Mouse (Mus musculus): ENCODE measurements around the gene Mei1. TPM values are rescaled to one million over a fixed set of nuclear protein-coding genes. Genes with fewer than 3 reads are reported as not detected.
A peak's percentile ranks its signal among the peaks of the same experiment; 100 is the strongest.
"Not testable (repeated sequence)": the region's sequence is repeated elsewhere in the genome, so short reads cannot be mapped to it uniquely, and the experiment has no call there.

Gene Mei1
- polyA plus RNA-seq, 1 experiment from 2014 or later = 0.09 TPM

GRCm38 (mm10) chr15:82091061-82091460, 21.3 kb downstream of the Mei1 start:
- Histone ChIP-seq H3K36me3 (no peaks in the 10 kb centered on the region), H3K27ac (no peak overlapping the region), H3K9ac (no peak overlapping the region), H3K4me1 (no peaks in the 10 kb centered on the region), H3K4me3 (no peak overlapping the region), H3K27me3 (no peaks in the 10 kb centered on the region), H3K9me3 (no peaks in the 10 kb centered on the region), H3K4me2 (replicated peaks) (no peak overlapping the region)
- 74% methylated on average over 7 of the region's 7 CpGs for WGBS
- ATAC-seq (ENCODE audit: insufficient number of reproducible peaks, insufficient read depth, low FRiP score, low TSS enrichment) = no peak

GRCm38 (mm10) chr15:82106953-82107555, 37.3 kb downstream of the Mei1 start:
- WGBS = 20% methylated on average over 8 of the region's 8 CpGs
- H3K4me2 ChIP-seq (replicated peaks) = no peak overlapping the region
- H3K9ac ChIP-seq = no peak overlapping the region
- no peak overlapping the region for H3K4me3 ChIP-seq
- no peak for ATAC-seq (ENCODE audit: insufficient number of reproducible peaks, insufficient read depth, low FRiP score, low TSS enrichment)
- no peaks in the 10 kb centered on the region for H3K27me3 ChIP-seq
- H3K4me1 ChIP-seq = no peaks in the 10 kb centered on the region
- H3K27ac ChIP-seq = no peak overlapping the region
- H3K9me3 ChIP-seq = no peaks in the 10 kb centered on the region
- no peaks in the 10 kb centered on the region for H3K36me3 ChIP-seq

- H3K27me3 ChIP-seq = no peaks in the 10 kb centered on the region
- H3K36me3 ChIP-seq = no peaks in the 10 kb centered on the region
- H3K4me1 ChIP-seq = no peaks in the 10 kb centered on the region
- H3K27ac ChIP-seq = no peak overlapping the region
- ATAC-seq (ENCODE audit: insufficient number of reproducible peaks, insufficient read depth, low FRiP score, low TSS enrichment) = no peak
- no peaks in the 10 kb centered on the region for H3K9me3 ChIP-seq
- H3K9ac ChIP-seq = no peak overlapping the region
- H3K4me2 ChIP-seq (replicated peaks) = no peak overlapping the region
- WGBS = 89% methylated on average over 8 of the region's 8 CpGs
- H3K4me3 ChIP-seq = no peak overlapping the region
Measured at GRCm38 (mm10) chr15:82120544-82120943, 50.7 kb downstream of the Mei1 start.

- not testable (repeated sequence) for H3K27me3 ChIP-seq; H3K36me3 ChIP-seq; H3K9ac ChIP-seq; H3K4me2 ChIP-seq (replicated peaks); H3K27ac ChIP-seq; H3K4me3 ChIP-seq; ATAC-seq (ENCODE audit: insufficient number of reproducible peaks, insufficient read depth, low FRiP score, low TSS enrichment); H3K9me3 ChIP-seq
- peaks cover 15% of the 10 kb centered on the region; the same call in 1 of the 2 replicates for H3K4me1 ChIP-seq
- 79% methylated on average over 4 of the region's 4 CpGs for WGBS
Measured at GRCm38 (mm10) chr15:82126690-82127089, 56.9 kb downstream of the Mei1 start.

GRCm38 (mm10) chr15:82127426-82128374, 57.9 kb downstream of the Mei1 start, which contains the start of gene Ccdc134:
Ccdc134 (plus strand) TSS chr15:82127922.
- Histone ChIP-seq H3K27me3 (no peaks in the 10 kb centered on the region), H3K36me3 (peaks cover 5% of the 10 kb centered on the region; the same call in 1 of the 2 replicates), H3K27ac (peak within 1 kb of the TSS; percentile 67), H3K4me1 (peaks cover 15% of the 10 kb centered on the region; the same call in 1 of the 2 replicates), H3K4me2 (replicated peaks) (peak within 1 kb of the TSS; percentile 87), H3K9ac (peak within 1 kb of the TSS; percentile 68), H3K9me3 (no peaks in the 10 kb centered on the region), H3K4me3 (peak within 1 kb of the TSS; percentile 80)
- ATAC-seq (ENCODE audit: insufficient number of reproducible peaks, insufficient read depth, low FRiP score, low TSS enrichment) = peak; percentile 95
- 1% methylated on average over 74 of the region's 74 CpGs for WGBS

- Histone ChIP-seq H3K27ac (peak overlapping the region; percentile 67; the same call in 1 of the 2 replicates), H3K4me3 (peak overlapping the region; percentile 80), H3K36me3 (peaks cover 5% of the 10 kb centered on the region; the same call in 1 of the 2 replicates), H3K27me3 (no peaks in the 10 kb centered on the region), H3K4me2 (replicated peaks) (peak overlapping the region; percentile 87), H3K4me1 (peaks cover 15% of the 10 kb centered on the region; the same call in 1 of the 2 replicates), H3K9ac (peak overlapping the region; percentile 68), H3K9me3 (no peaks in the 10 kb centered on the region)
- no peak for ATAC-seq (ENCODE audit: insufficient number of reproducible peaks, insufficient read depth, low FRiP score, low TSS enrichment)
- WGBS = 1% methylated on average over 5 of the region's 5 CpGs
Measured at GRCm38 (mm10) chr15:82128398-82128797, 58.6 kb downstream of the Mei1 start.

- H3K4me2 ChIP-seq (replicated peaks) = no peak overlapping the region
- peaks cover 15% of the 10 kb centered on the region; the same call in 1 of the 2 replicates for H3K4me1 ChIP-seq
- ATAC-seq (ENCODE audit: insufficient number of reproducible peaks, insufficient read depth, low FRiP score, low TSS enrichment) = no peak
- H3K9me3 ChIP-seq = no peaks in the 10 kb centered on the region
- H3K9ac ChIP-seq = no peak overlapping the region
- no peak overlapping the region for H3K27ac ChIP-seq
- no peaks in the 10 kb centered on the region for H3K27me3 ChIP-seq
- H3K36me3 ChIP-seq = peaks cover 5% of the 10 kb centered on the region; the same call in 1 of the 2 replicates
- no peak overlapping the region for H3K4me3 ChIP-seq
- 54% methylated on average over 7 of the region's 7 CpGs for WGBS
Measured at GRCm38 (mm10) chr15:82130599-82130998, 60.8 kb downstream of the Mei1 start.

- Histone ChIP-seq H3K36me3 (peaks cover 7% of the 10 kb centered on the region), H3K4me2 (replicated peaks) (no peak overlapping the region), H3K27me3 (no peaks in the 10 kb centered on the region), H3K9ac (0 out of 2 replicates have a peak overlapping the region, but pooled peaks have one; percentile 5), H3K9me3 (no peaks in the 10 kb centered on the region), H3K4me3 (no peak overlapping the region), H3K27ac (no peak overlapping the region), H3K4me1 (no peaks in the 10 kb centered on the region)
- no peak for ATAC-seq (ENCODE audit: insufficient number of reproducible peaks, insufficient read depth, low FRiP score, low TSS enrichment)
- 80% methylated on average over 4 of the region's 4 CpGs for WGBS
Measured at GRCm38 (mm10) chr15:82135372-82135771, 65.6 kb downstream of the Mei1 start.

GRCm38 (mm10) chr15:82138565-82138964, 68.8 kb downstream of the Mei1 start:
- H3K9ac ChIP-seq = no peak overlapping the region
- H3K4me3 ChIP-seq = no peak overlapping the region
- H3K27me3 ChIP-seq = no peaks in the 10 kb centered on the region
- H3K4me2 ChIP-seq (replicated peaks) = no peak overlapping the region
- peaks cover 15% of the 10 kb centered on the region for H3K36me3 ChIP-seq
- WGBS = 55% methylated on average over 4 of the region's 4 CpGs
- no peaks in the 10 kb centered on the region for H3K9me3 ChIP-seq
- no peak for ATAC-seq (ENCODE audit: insufficient number of reproducible peaks, insufficient read depth, low FRiP score, low TSS enrichment)
- H3K4me1 ChIP-seq = no peaks in the 10 kb centered on the region
- H3K27ac ChIP-seq = no peak overlapping the region

- ATAC-seq (ENCODE audit: insufficient number of reproducible peaks, insufficient read depth, low FRiP score, low TSS enrichment) = no peak
- no peak overlapping the region for H3K9ac ChIP-seq
- peaks cover 15% of the 10 kb centered on the region for H3K36me3 ChIP-seq
- H3K27me3 ChIP-seq = no peaks in the 10 kb centered on the region
- WGBS = 91% methylated on average over 8 of the region's 8 CpGs
- H3K27ac ChIP-seq = no peak overlapping the region
- H3K4me1 ChIP-seq = no peaks in the 10 kb centered on the region
- H3K4me3 ChIP-seq = no peak overlapping the region
- no peaks in the 10 kb centered on the region for H3K9me3 ChIP-seq
- no peak overlapping the region for H3K4me2 ChIP-seq (replicated peaks)
Measured at GRCm38 (mm10) chr15:82139196-82139595, 69.4 kb downstream of the Mei1 start.

- no peaks in the 10 kb centered on the region for H3K9me3 ChIP-seq
- H3K27ac ChIP-seq = no peak overlapping the region
- 88% methylated on average over 3 of the region's 3 CpGs for WGBS
- no peaks in the 10 kb centered on the region for H3K27me3 ChIP-seq
- peaks cover 15% of the 10 kb centered on the region for H3K36me3 ChIP-seq
- no peak for ATAC-seq (ENCODE audit: insufficient number of reproducible peaks, insufficient read depth, low FRiP score, low TSS enrichment)
- no peak overlapping the region for H3K4me3 ChIP-seq
- H3K4me1 ChIP-seq = 0 out of 2 replicates have a peak, but pooled peaks cover 1% of the 10 kb centered on the region
- H3K9ac ChIP-seq = no peak overlapping the region
- H3K4me2 ChIP-seq (replicated peaks) = no peak overlapping the region
Measured at GRCm38 (mm10) chr15:82140355-82140754, 70.6 kb downstream of the Mei1 start.
